Mouse (Mus musculus): Measurements from ENCODE around the gene Dusp7.

The Dusp7 gene

GRCm38 (mm10) chr9:106378045-106378444 is 9.6 kb downstream of the Dusp7 start:
- in situ Hi-C loops (cut with MboI; ENCODE audit: unreplicated experiment in 2 of 2), result no loop called here

- in situ Hi-C loops (cut with MboI; ENCODE audit: unreplicated experiment in 2 of 2), result no loop called here
These were observed 10.3 kb downstream of the Dusp7 start for GRCm38 (mm10) chr9:106378753-106379152.

GRCm38 (mm10) chr9:106386181-106386864 is 17.9 kb downstream of the Dusp7 start:
- in situ Hi-C loops (cut with MboI; ENCODE audit: unreplicated experiment in 2 of 2), result no loop called here

GRCm38 (mm10) chr9:106392828-106393527 is 24.5 kb downstream of the Dusp7 start:
- in situ Hi-C loops (cut with MboI; ENCODE audit: unreplicated experiment in 2 of 2), result no loop called here

- in situ Hi-C loops (cut with MboI; ENCODE audit: unreplicated experiment in 2 of 2), result no loop called here
These were observed 25.1 kb downstream of the Dusp7 start for GRCm38 (mm10) chr9:106393548-106393947.

GRCm38 (mm10) chr9:106394649-106395602 is 26.5 kb downstream of the Dusp7 start:
- in situ Hi-C loops (cut with MboI; ENCODE audit: unreplicated experiment in 2 of 2), result no loop called here

- in situ Hi-C loops (cut with MboI; ENCODE audit: unreplicated experiment in 2 of 2), result no loop called here
These were observed 29.3 kb downstream of the Dusp7 start for GRCm38 (mm10) chr9:106397733-106398132.

- in situ Hi-C loops (cut with MboI; ENCODE audit: unreplicated experiment in 2 of 2), result no loop called here
These were observed 30.4 kb downstream of the Dusp7 start for GRCm38 (mm10) chr9:106398667-106399311.

GRCm38 (mm10) chr9:106399808-106400207 is 31.4 kb downstream of the Dusp7 start:
- in situ Hi-C loops (cut with MboI; ENCODE audit: unreplicated experiment in 2 of 2), result no loop called here

GRCm38 (mm10) chr9:106402149-106402548 is 33.7 kb downstream of the Dusp7 start:
- in situ Hi-C loops (cut with MboI; ENCODE audit: unreplicated experiment in 2 of 2), result no loop called here

- in situ Hi-C loops (cut with MboI; ENCODE audit: unreplicated experiment in 2 of 2), result no loop called here
These were observed 34.4 kb downstream of the Dusp7 start for GRCm38 (mm10) chr9:106402607-106403375.

- in situ Hi-C loops (cut with MboI; ENCODE audit: unreplicated experiment in 2 of 2), result no loop called here
These were observed 36.8 kb downstream of the Dusp7 start for GRCm38 (mm10) chr9:106405275-106405674.

- in situ Hi-C loops (cut with MboI; ENCODE audit: unreplicated experiment in 2 of 2), result no loop called here
These were observed 38.1 kb downstream of the Dusp7 start for GRCm38 (mm10) chr9:106406443-106407078.

GRCm38 (mm10) chr9:106409096-106409495 is 40.7 kb downstream of the Dusp7 start:
- in situ Hi-C loops (cut with MboI; ENCODE audit: unreplicated experiment in 2 of 2), result no loop called here

GRCm38 (mm10) chr9:106410086-106410650 is 41.7 kb downstream of the Dusp7 start:
- in situ Hi-C loops (cut with MboI; ENCODE audit: unreplicated experiment in 2 of 2), result no loop called here

- in situ Hi-C loops (cut with MboI; ENCODE audit: unreplicated experiment in 2 of 2), result no loop called here
These were observed 42.7 kb downstream of the Dusp7 start for GRCm38 (mm10) chr9:106411091-106411594.

- in situ Hi-C loops (cut with MboI; ENCODE audit: unreplicated experiment in 2 of 2), result no loop called here
These were observed 43.3 kb downstream of the Dusp7 start for GRCm38 (mm10) chr9:106411729-106412128.

GRCm38 (mm10) chr9:106412210-106412609 is 43.8 kb downstream of the Dusp7 start:
- in situ Hi-C loops (cut with MboI; ENCODE audit: unreplicated experiment in 2 of 2), result no loop called here

- in situ Hi-C loops (cut with MboI; ENCODE audit: unreplicated experiment in 2 of 2), result no loop called here
These were observed 45.2 kb downstream of the Dusp7 start for GRCm38 (mm10) chr9:106413606-106414005.
